Mouse (Mus musculus): ENCODE results near the gene Taf10. TPM values are rescaled to one million over a fixed set of nuclear protein-coding genes. Genes with fewer than 3 reads are reported as not detected.
"Not testable (repeated sequence)": the region's sequence is repeated elsewhere in the genome, so short reads cannot be mapped to it uniquely, and the experiment has no call there.

The Taf10 gene
- polyA plus RNA-seq, 1 experiment: 182 TPM

- TF ChIP-seq CTCF (IDR thresholded peaks at IDR 0.05; ENCODE audit: borderline replicate concordance, insufficient read depth, low read depth, low read length) (no peak), POLR2A (IDR thresholded peaks at IDR 0.05; ENCODE audit: borderline replicate concordance, insufficient read depth, low read length) (no peak)
- H3K27ac ChIP-seq (ENCODE audit: insufficient read depth, low read length): no peak overlapping the region
- H3K27me3 ChIP-seq (ENCODE audit: control insufficient read depth, insufficient read depth, low read length): no peaks in the 10 kb centered on the region
- no peak overlapping the region for H3K4me3 ChIP-seq (replicated peaks; ENCODE audit: insufficient read depth, low read depth, low read length)
- H3K4me1 ChIP-seq (ENCODE audit: control insufficient read depth, insufficient read depth, low read length): no peaks in the 10 kb centered on the region; the same call in 1 of the 2 replicates
- 11% methylated on average over 3 of the region's 3 CpGs for WGBS
- no peak for DNase-seq
These were observed 6.5 kb downstream of the Taf10 start for GRCm38 (mm10) chr7:105737648-105738047.

- no peaks in the 10 kb centered on the region for H3K27me3 ChIP-seq (ENCODE audit: control insufficient read depth, insufficient read depth, low read length)
- DNase-seq: peak; percentile 46 to 47
- under 1% methylated on average over 30 of the region's 30 CpGs for WGBS
- no peaks in the 10 kb centered on the region; the same call in 1 of the 2 replicates for H3K4me1 ChIP-seq (ENCODE audit: control insufficient read depth, insufficient read depth, low read length)
- peak within 1 kb of the TSS; percentile 73 for H3K4me3 ChIP-seq (replicated peaks; ENCODE audit: insufficient read depth, low read depth, low read length)
- peak within 1 kb of the TSS; percentile 86 for H3K27ac ChIP-seq (ENCODE audit: insufficient read depth, low read length)
- TF ChIP-seq CTCF (IDR thresholded peaks at IDR 0.05; ENCODE audit: borderline replicate concordance, insufficient read depth, low read depth, low read length) (no peak), POLR2A (IDR thresholded peaks at IDR 0.05; ENCODE audit: borderline replicate concordance, insufficient read depth, low read length) (no peak)
These were observed 7.1 kb downstream of the Taf10 start, which contains the start of gene Rrp8 for GRCm38 (mm10) chr7:105736911-105737521. Rrp8 (minus strand) TSS chr7:105737385.

- WGBS: under 1% methylated on average over 62 of the region's 62 CpGs
- Histone ChIP-seq H3K4me1 (ENCODE audit: control insufficient read depth, insufficient read depth, low read length) (no peaks in the 10 kb centered on the region; the same call in 1 of the 2 replicates), H3K4me3 (replicated peaks; ENCODE audit: insufficient read depth, low read depth, low read length) (peak within 1 kb of the TSS; percentile 73), H3K27me3 (ENCODE audit: control insufficient read depth, insufficient read depth, low read length) (no peaks in the 10 kb centered on the region), H3K27ac (ENCODE audit: insufficient read depth, low read length) (peak within 1 kb of the TSS; percentile 86)
- TF ChIP-seq CTCF (IDR thresholded peaks at IDR 0.05; ENCODE audit: borderline replicate concordance, insufficient read depth, low read depth, low read length) (no peak), POLR2A (IDR thresholded peaks at IDR 0.05; ENCODE audit: borderline replicate concordance, insufficient read depth, low read length) (0 out of 2 replicates have a peak, but pooled peaks have one; percentile 32)
- DNase-seq: peak; percentile 94
These were observed 7.8 kb downstream of the Taf10 start, which contains the start of gene Ilk for GRCm38 (mm10) chr7:105736264-105736901. Ilk (plus strand) TSS chr7:105736592.

- H3K4me1 ChIP-seq (ENCODE audit: control insufficient read depth, insufficient read depth, low read length); H3K27me3 ChIP-seq (ENCODE audit: control insufficient read depth, insufficient read depth, low read length); H3K27ac ChIP-seq (ENCODE audit: insufficient read depth, low read length); DNase-seq: not testable (repeated sequence)
- peak overlapping the region; percentile 50 for H3K4me3 ChIP-seq (replicated peaks; ENCODE audit: insufficient read depth, low read depth, low read length)
- 42% methylated on average over 4 of the region's 4 CpGs for WGBS
These were observed 8.7 kb downstream of the Taf10 start for GRCm38 (mm10) chr7:105735464-105735863.

GRCm38 (mm10) chr7:105734826-105735225 is 9.3 kb downstream of the Taf10 start:
- no peak for TF ChIP-seq CTCF (IDR thresholded peaks at IDR 0.05; ENCODE audit: borderline replicate concordance, insufficient read depth, low read depth, low read length)
- no peak for TF ChIP-seq POLR2A (IDR thresholded peaks at IDR 0.05; ENCODE audit: borderline replicate concordance, insufficient read depth, low read length)
- WGBS: 77% methylated on average over 8 of the region's 8 CpGs
- no peak for DNase-seq
- Histone ChIP-seq H3K27me3 (ENCODE audit: control insufficient read depth, insufficient read depth, low read length) (no peaks in the 10 kb centered on the region), H3K4me1 (ENCODE audit: control insufficient read depth, insufficient read depth, low read length) (no peaks in the 10 kb centered on the region; the same call in 1 of the 2 replicates), H3K27ac (ENCODE audit: insufficient read depth, low read length) (no peak overlapping the region), H3K4me3 (replicated peaks; ENCODE audit: insufficient read depth, low read depth, low read length) (no peak overlapping the region)

- no peaks in the 10 kb centered on the region; the same call in none of the 2 replicates for H3K4me1 ChIP-seq (ENCODE audit: control insufficient read depth, insufficient read depth, low read length)
- no peak overlapping the region for H3K4me3 ChIP-seq (replicated peaks; ENCODE audit: insufficient read depth, low read depth, low read length)
- TF ChIP-seq POLR2A (IDR thresholded peaks at IDR 0.05; ENCODE audit: borderline replicate concordance, insufficient read depth, low read length) (no peak), CTCF (IDR thresholded peaks at IDR 0.05; ENCODE audit: borderline replicate concordance, insufficient read depth, low read depth, low read length) (no peak)
- no peaks in the 10 kb centered on the region for H3K27me3 ChIP-seq (ENCODE audit: control insufficient read depth, insufficient read depth, low read length)
- no peak for DNase-seq
- 96% methylated on average over 11 of the region's 11 CpGs for WGBS
- no peak overlapping the region for H3K27ac ChIP-seq (ENCODE audit: insufficient read depth, low read length)
These were observed 10.3 kb downstream of the Taf10 start for GRCm38 (mm10) chr7:105733836-105734235.

GRCm38 (mm10) chr7:105728701-105729428 is 15.3 kb downstream of the Taf10 start:
- H3K27ac ChIP-seq (ENCODE audit: insufficient read depth, low read length): peak overlapping the region; percentile 26; the same call in 1 of the 2 replicates
- peaks cover 3% of the 10 kb centered on the region; the same call in 1 of the 2 replicates for H3K4me1 ChIP-seq (ENCODE audit: control insufficient read depth, insufficient read depth, low read length)
- no peak overlapping the region for H3K4me3 ChIP-seq (replicated peaks; ENCODE audit: insufficient read depth, low read depth, low read length)
- no peak for TF ChIP-seq CTCF (IDR thresholded peaks at IDR 0.05; ENCODE audit: borderline replicate concordance, insufficient read depth, low read depth, low read length)
- TF ChIP-seq POLR2A (IDR thresholded peaks at IDR 0.05; ENCODE audit: borderline replicate concordance, insufficient read depth, low read length): no peak
- DNase-seq: peak in 1 of 2 experiments; percentile 44
- 31% methylated on average over 6 of the region's 6 CpGs for WGBS
- H3K27me3 ChIP-seq (ENCODE audit: control insufficient read depth, insufficient read depth, low read length): no peaks in the 10 kb centered on the region

Data from cerebellum, adult 2 months (tissue).